8 mouse cellular contexts compared by ENCODE assay signal in the genomic region with DNA sequence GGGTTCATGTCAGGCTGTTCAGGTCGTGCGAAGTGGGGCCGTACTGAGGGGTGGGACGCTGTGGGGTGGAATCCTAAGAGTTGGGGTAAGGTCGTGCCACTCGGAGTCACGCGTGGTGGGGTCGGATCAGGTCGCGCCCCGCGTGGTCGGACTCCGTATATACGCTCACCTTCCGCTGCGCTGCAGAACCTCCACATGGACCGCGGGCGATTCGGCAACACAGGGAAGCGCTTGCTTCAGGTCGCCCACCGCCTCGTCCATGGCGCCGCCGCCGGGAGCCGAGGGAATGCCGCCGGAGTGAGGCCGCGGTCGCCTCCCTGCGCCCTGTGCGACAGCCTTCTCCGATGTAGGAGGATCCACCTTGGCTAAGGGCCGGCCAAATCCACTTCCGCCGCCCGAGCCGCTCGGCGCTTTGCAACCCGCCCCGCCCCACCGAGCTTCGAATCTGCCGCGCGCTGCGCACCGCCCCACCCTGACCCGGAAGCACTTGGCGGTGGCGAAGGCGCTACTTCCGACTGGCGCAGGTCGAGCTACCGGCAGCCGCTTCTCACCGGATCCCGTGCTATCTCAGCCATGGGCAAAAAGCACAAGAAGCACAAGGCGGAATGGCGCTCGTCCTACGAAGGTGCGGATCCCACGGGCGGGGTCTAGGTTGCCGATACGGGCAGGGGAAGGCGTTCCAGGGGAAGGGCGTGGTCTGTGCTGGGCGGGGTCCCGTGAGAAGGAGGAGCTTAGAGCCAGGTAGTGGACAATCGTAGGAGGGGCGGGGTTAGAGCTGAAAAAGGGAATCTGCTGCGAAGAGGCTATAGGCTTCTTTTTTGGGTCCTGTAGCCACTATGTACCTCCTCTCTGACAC. TPM values are rescaled to one million over a fixed set of nuclear protein-coding genes. Genes with fewer than 3 reads are reported as not detected.
A peak's percentile ranks its signal among the peaks of the same experiment; 100 is the strongest.
DNase-seq lines count a peak whose midpoint lies in the region; ATAC-seq and TF ChIP-seq lines count a peak whose summit lies in the region.

Trip13 (minus strand) TSS at position 464 of the 856 bp plus-strand sequence.
Brd9 (plus strand) TSS at position 491 of the 856 bp plus-strand sequence.

- TF ChIP-seq CTCF in E14TG2a.4 (conservative IDR thresholded peaks at IDR 0.05; ENCODE audit: low read length) = no peak
- TF ChIP-seq CTCF in heart, postnatal 0 days (IDR thresholded peaks at IDR 0.05; ENCODE audit: low read depth) = no peak
- no peak for TF ChIP-seq CTCF in testis, adult 2 months (IDR thresholded peaks at IDR 0.05; ENCODE audit: control insufficient read depth, insufficient read depth, insufficient replicate concordance, low read depth, low read length)

- H3K9ac ChIP-seq in forebrain, embryonic 12.5 days = peak within 1 kb of the TSS; percentile 73
- peak within 1 kb of the TSS; percentile 70 for H3K9ac ChIP-seq in heart, postnatal 0 days (replicated peaks; ENCODE audit: low read depth, low read length)
- H3K9ac ChIP-seq in liver, embryonic 16.5 days (ENCODE audit: low read depth, low read length) = peak within 1 kb of the TSS; percentile 89
- peak within 1 kb of the TSS; percentile 83 for H3K9ac ChIP-seq in neural tube, embryonic 13.5 days

- DNase-seq in c-Kit-positive CD71-positive TER-119-positive erythroid progenitor cells, embryonic 14.5 days (ENCODE audit: low spot score) = peak; percentile 90
- DNase-seq in heart, postnatal 0 days (ENCODE audit: low spot score) = peak; percentile 85
- peak; percentile 95 to 97 for DNase-seq in kidney, postnatal 4 days

- H3K36me3 ChIP-seq in E14TG2a.4 (ENCODE audit: insufficient read depth, low read length) = peaks cover 59% of the 10 kb centered on the region
- H3K36me3 ChIP-seq in forebrain, embryonic 12.5 days (replicated peaks) = peaks cover 29% of the 10 kb centered on the region
- H3K36me3 ChIP-seq in heart, postnatal 0 days (replicated peaks; ENCODE audit: control insufficient read depth, insufficient read depth, low read length) = peaks cover 43% of the 10 kb centered on the region
- H3K36me3 ChIP-seq in liver, embryonic 16.5 days (ENCODE audit: control insufficient read depth, insufficient read depth) = peaks cover 14% of the 10 kb centered on the region; the same call in 1 of the 2 replicates
- peaks cover 29% of the 10 kb centered on the region for H3K36me3 ChIP-seq in neural tube, embryonic 13.5 days
- peaks cover 1% of the 10 kb centered on the region for H3K36me3 ChIP-seq in testis, adult 2 months (ENCODE audit: control insufficient read depth, insufficient read depth, low read length)

- H3K9me3 ChIP-seq in E14TG2a.4 (ENCODE audit: low read length) = no peaks in the 10 kb centered on the region
- no peaks in the 10 kb centered on the region for H3K9me3 ChIP-seq in forebrain, embryonic 12.5 days
- H3K9me3 ChIP-seq in heart, postnatal 0 days (replicated peaks; ENCODE audit: control insufficient read depth, low read length) = no peaks in the 10 kb centered on the region
- no peaks in the 10 kb centered on the region for H3K9me3 ChIP-seq in liver, embryonic 16.5 days (replicated peaks; ENCODE audit: control insufficient read depth, low read length)
- no peaks in the 10 kb centered on the region for H3K9me3 ChIP-seq in neural tube, embryonic 13.5 days

- peak within 1 kb of the TSS; percentile 76 for H3K4me2 ChIP-seq in forebrain, embryonic 12.5 days
- H3K4me2 ChIP-seq in heart, postnatal 0 days (ENCODE audit: low read depth, low read length) = peak within 1 kb of the TSS; percentile 83
- peak within 1 kb of the TSS; percentile 92 for H3K4me2 ChIP-seq in liver, embryonic 16.5 days (ENCODE audit: low read depth, low read length)
- H3K4me2 ChIP-seq in neural tube, embryonic 13.5 days = peak within 1 kb of the TSS; percentile 70

- TF ChIP-seq EP300 in heart, postnatal 0 days (IDR thresholded peaks at IDR 0.05; ENCODE audit: low read depth) = peak; percentile 75; the same call in 1 of the 2 replicates

- WGBS in forebrain, embryonic 12.5 days = under 1% methylated on average over 82 of the region's 82 CpGs
- under 1% methylated on average over 82 of the region's 82 CpGs for WGBS in heart, postnatal 0 days
- WGBS in liver, embryonic 16.5 days (ENCODE audit: insufficient replicate concordance) = under 1% methylated on average over 82 of the region's 82 CpGs
- WGBS in neural tube, embryonic 13.5 days = under 1% methylated on average over 82 of the region's 82 CpGs

- peak; percentile 77 for TF ChIP-seq POLR2A in testis, adult 2 months (IDR thresholded peaks at IDR 0.05; ENCODE audit: control insufficient read depth, low read depth, low read length)

- ATAC-seq in forebrain, embryonic 12.5 days (ENCODE audit: low FRiP score) = peak; percentile 97
- ATAC-seq in heart, postnatal 0 days (ENCODE audit: insufficient read depth, low read depth) = peak; percentile 94
- ATAC-seq in liver, embryonic 16.5 days (ENCODE audit: low read depth) = peak; percentile 96
- ATAC-seq in neural tube, embryonic 13.5 days (ENCODE audit: low read depth) = peak; percentile 96

- H3K27me3 ChIP-seq in E14TG2a.4 (ENCODE audit: insufficient read depth, low read length) = no peaks in the 10 kb centered on the region
- H3K27me3 ChIP-seq in forebrain, embryonic 12.5 days = no peaks in the 10 kb centered on the region
- H3K27me3 ChIP-seq in heart, postnatal 0 days (ENCODE audit: control insufficient read depth, insufficient read depth, low read length) = no peaks in the 10 kb centered on the region
- no peaks in the 10 kb centered on the region for H3K27me3 ChIP-seq in liver, embryonic 16.5 days (ENCODE audit: control insufficient read depth, insufficient read depth, low read depth, low read length)
- no peaks in the 10 kb centered on the region for H3K27me3 ChIP-seq in neural tube, embryonic 13.5 days
- no peaks in the 10 kb centered on the region for H3K27me3 ChIP-seq in testis, adult 2 months (ENCODE audit: control insufficient read depth, insufficient read depth, low read length)

- peak within 1 kb of the TSS; percentile 90 for H3K4me3 ChIP-seq in E14TG2a.4 (replicated peaks; ENCODE audit: low read length)
- peak within 1 kb of the TSS; percentile 79 for H3K4me3 ChIP-seq in forebrain, embryonic 12.5 days (replicated peaks)
- H3K4me3 ChIP-seq in heart, postnatal 0 days (ENCODE audit: low read depth, low read length) = peak within 1 kb of the TSS; percentile 73
- peak within 1 kb of the TSS; percentile 86 for H3K4me3 ChIP-seq in liver, embryonic 16.5 days (ENCODE audit: low read depth, low read length)
- H3K4me3 ChIP-seq in neural tube, embryonic 13.5 days = peak within 1 kb of the TSS; percentile 72
- peak within 1 kb of the TSS; percentile 98 for H3K4me3 ChIP-seq in testis, adult 2 months (ENCODE audit: control insufficient read depth, low read depth, low read length)

- H3K27ac ChIP-seq in forebrain, embryonic 12.5 days = peak within 1 kb of the TSS; percentile 89
- H3K27ac ChIP-seq in heart, postnatal 0 days (ENCODE audit: low read depth) = peak within 1 kb of the TSS; percentile 76
- peak within 1 kb of the TSS; percentile 98 for H3K27ac ChIP-seq in liver, embryonic 16.5 days (ENCODE audit: low read length)
- peak within 1 kb of the TSS; percentile 89 for H3K27ac ChIP-seq in neural tube, embryonic 13.5 days (replicated peaks)
- H3K27ac ChIP-seq in testis, adult 2 months (ENCODE audit: control insufficient read depth, insufficient read depth, low read depth, low read length) = peak within 1 kb of the TSS; percentile 95

- peaks cover 23% of the 10 kb centered on the region for H3K4me1 ChIP-seq in E14TG2a.4 (replicated peaks; ENCODE audit: low read depth, low read length)
- H3K4me1 ChIP-seq in forebrain, embryonic 12.5 days = peaks cover 14% of the 10 kb centered on the region
- H3K4me1 ChIP-seq in heart, postnatal 0 days (ENCODE audit: control insufficient read depth, insufficient read depth) = no peaks in the 10 kb centered on the region; the same call in 1 of the 2 replicates
- peaks cover 16% of the 10 kb centered on the region for H3K4me1 ChIP-seq in liver, embryonic 16.5 days (ENCODE audit: control insufficient read depth, low read depth, low read length)
- peaks cover 16% of the 10 kb centered on the region for H3K4me1 ChIP-seq in neural tube, embryonic 13.5 days (replicated peaks)
- peaks cover 7% of the 10 kb centered on the region for H3K4me1 ChIP-seq in testis, adult 2 months (ENCODE audit: control insufficient read depth, insufficient read depth, low read length)

RNA-seq across cellular contexts. Expression of gene Trip13, which starts in this region (rescaled TPM):
- 45.3 and 47.2 TPM in 2 replicates for polyA plus RNA-seq in forebrain, embryonic 12.5 days (2016; fragmentation: Nextera tagmentation; extraction: Ambion mirVana)
- 2.6 and 9.8 TPM in 2 replicates for total RNA-seq in heart, postnatal 0 days (2014; rRNA removed; ENCODE audit: low replicate concordance)
- polyA plus RNA-seq in heart, postnatal 0 days (2015; fragmentation: Nextera tagmentation; extraction: Ambion mirVana) = 8.0 and 8.8 TPM in 2 replicates
- polyA plus RNA-seq in liver, embryonic 16.5 days (2015; fragmentation: Nextera tagmentation; extraction: Ambion mirVana) = 13.8 and 14.7 TPM in 2 replicates
- 12.1 and 15.9 TPM in 2 replicates for polyA plus RNA-seq in neural tube, embryonic 13.5 days (2015; fragmentation: Nextera tagmentation; extraction: Ambion mirVana)
- polyA plus RNA-seq in testis, adult 2 months (2012; rRNA removed) = 4.1 and 5.0 TPM in 2 replicates

RNA-seq across cellular contexts. Expression of gene Brd9, which starts in this region (rescaled TPM):
- polyA plus RNA-seq in forebrain, embryonic 12.5 days (2016; fragmentation: Nextera tagmentation; extraction: Ambion mirVana) = 77.5 and 82.6 TPM in 2 replicates
- total RNA-seq in heart, postnatal 0 days (2014; rRNA removed; ENCODE audit: low replicate concordance) = 41.9 and 43.3 TPM in 2 replicates
- polyA plus RNA-seq in heart, postnatal 0 days (2015; fragmentation: Nextera tagmentation; extraction: Ambion mirVana) = 28.4 and 29.3 TPM in 2 replicates
- polyA plus RNA-seq in liver, embryonic 16.5 days (2015; fragmentation: Nextera tagmentation; extraction: Ambion mirVana) = 12.9 and 14.1 TPM in 2 replicates
- 91.4 and 94.2 TPM in 2 replicates for polyA plus RNA-seq in neural tube, embryonic 13.5 days (2015; fragmentation: Nextera tagmentation; extraction: Ambion mirVana)
- 49.1 and 50.8 TPM in 2 replicates for polyA plus RNA-seq in testis, adult 2 months (2012; rRNA removed)

Comparison
In these comparisons a context has a peak if more than half of its experiments do, and no peak if none do; other contexts are left out.
1. Peak in every context shown above with its lines: DNase-seq, ATAC-seq, H3K4me3 ChIP-seq and H3K27ac ChIP-seq.